Mouse (Mus musculus) ovary, postnatal 10 days (tissue): ENCODE data around the gene Asap2.

ENCODE experiments used
- DNase-seq: peaks from one replicate; pipeline ENCODE4 v3.0.0; 2022; ENCODE audit warnings: low spot score

Asap2 gene

GRCm38 (mm10) chr12:21209273-21209672 lies 219.0 kb downstream of the Asap2 start:
- DNase-seq, result no peak

- DNase-seq, result no peak
Measured at GRCm38 (mm10) chr12:21212876-21213275, 222.6 kb downstream of the Asap2 start.

GRCm38 (mm10) chr12:21214551-21215165 lies 224.4 kb downstream of the Asap2 start:
- DNase-seq, result no peak

DNA sequence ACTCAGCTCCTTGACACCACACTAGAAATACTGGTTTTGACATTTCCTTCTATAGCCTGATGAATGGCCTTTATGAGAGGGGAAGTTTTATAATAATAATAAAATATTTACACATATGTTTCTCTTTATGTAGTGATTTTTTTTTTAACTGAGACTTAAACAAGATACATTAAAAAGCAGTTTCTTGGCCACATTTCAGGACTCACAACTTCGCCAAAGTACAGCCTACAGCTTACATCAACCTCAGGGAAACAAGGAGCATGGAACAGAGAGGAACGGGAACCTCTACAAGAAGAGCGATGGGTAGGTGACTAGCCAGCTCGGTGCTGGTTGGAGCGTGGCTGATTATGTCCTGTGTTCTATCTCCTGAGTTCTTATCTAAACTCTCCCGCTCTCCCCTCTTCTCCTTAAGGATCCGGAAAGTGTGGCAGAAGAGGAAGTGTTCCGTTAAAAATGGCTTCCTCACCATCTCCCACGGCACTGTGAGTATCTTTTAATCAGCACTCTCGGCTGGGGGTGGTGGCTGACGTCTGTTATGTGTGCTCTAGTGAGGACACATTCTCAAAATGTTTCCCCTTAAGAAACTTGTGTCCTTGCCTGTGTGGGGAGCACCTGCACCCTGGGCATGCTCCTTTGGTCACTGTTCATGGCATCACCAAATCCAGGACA lies 227.7 kb downstream of the Asap2 start:
- DNase-seq, result no peak

GRCm38 (mm10) chr12:21220596-21220995 lies 230.3 kb downstream of the Asap2 start:
- DNase-seq, result no peak

- DNase-seq, result no peak
Measured at GRCm38 (mm10) chr12:21223923-21224322, 233.7 kb downstream of the Asap2 start.

- no peak for DNase-seq
Measured at GRCm38 (mm10) chr12:21225358-21225757, 235.1 kb downstream of the Asap2 start.

DNA sequence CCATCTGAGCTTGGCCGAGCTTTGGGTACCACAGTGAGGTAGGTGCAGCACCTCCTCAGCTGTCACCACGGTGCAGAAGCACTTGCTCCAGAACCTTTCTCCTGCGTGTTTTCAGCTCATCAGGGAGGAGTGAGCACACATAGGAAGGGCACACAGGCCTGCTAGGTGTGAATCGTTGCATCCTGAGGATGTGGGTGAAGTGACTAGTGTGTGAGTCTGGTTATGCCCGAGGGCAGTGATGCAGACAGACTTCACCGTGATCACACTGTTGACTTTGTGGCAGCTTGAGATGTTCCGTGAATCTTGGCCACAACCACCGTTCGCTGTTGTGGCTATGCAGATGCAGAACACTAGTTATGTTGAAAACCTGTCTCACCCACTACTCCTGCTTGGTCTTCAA lies 236.1 kb downstream of the Asap2 start:
- DNase-seq, result no peak

DNA sequence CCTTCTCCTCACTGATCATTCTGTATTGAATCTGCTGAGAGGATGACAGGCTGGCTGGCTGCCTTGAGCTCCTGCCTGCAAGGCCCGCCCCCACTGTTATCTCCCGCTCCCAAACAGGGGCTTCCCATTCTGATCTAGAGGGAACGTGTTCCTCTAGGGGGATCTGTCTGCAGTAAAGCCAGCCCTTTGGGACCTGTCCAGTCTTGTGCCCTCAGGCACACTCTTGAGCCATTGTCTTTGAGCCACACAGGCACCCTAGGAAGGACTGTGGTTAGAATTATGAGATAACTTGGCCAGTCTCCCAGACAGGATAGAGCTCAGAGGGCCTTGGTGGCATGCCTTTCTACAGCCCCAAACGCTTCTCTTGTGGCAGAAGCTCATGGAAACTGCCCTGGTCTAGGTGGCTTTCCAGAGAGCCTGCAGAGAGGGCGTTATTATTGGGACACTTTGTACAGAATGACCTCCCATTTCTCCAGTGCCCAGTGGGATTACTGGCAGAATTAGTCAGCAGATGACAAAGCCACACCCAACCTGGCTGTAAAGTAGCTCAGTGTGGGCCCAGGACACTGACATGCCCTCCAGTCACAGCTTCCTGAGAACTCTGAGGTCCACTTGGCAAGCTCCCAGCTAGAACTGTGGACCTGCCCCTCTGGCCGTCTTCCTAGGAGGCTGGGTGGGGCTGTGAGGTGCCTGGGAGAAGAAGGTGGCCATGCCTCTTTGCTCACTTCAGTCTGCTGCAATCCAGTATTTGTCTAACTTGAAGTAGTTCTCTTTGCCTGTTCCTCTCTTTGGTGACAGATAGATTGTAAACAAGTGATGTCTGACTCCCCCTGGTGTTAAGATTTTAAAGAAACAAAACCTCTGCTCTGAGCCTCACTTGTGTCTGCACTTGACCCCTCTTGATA lies 237.1 kb downstream of the Asap2 start:
- peak; percentile 21 for DNase-seq

- DNase-seq, result no peak
Measured at GRCm38 (mm10) chr12:21228650-21229049, 238.4 kb downstream of the Asap2 start.

GRCm38 (mm10) chr12:21229076-21229918 lies 239.0 kb downstream of the Asap2 start:
- no peak for DNase-seq

- no peak for DNase-seq
Measured at GRCm38 (mm10) chr12:21233727-21234126, 243.5 kb downstream of the Asap2 start.

- DNase-seq, result no peak
Measured at GRCm38 (mm10) chr12:21234560-21234959, 244.3 kb downstream of the Asap2 start.

GRCm38 (mm10) chr12:21241965-21242364 lies 251.7 kb downstream of the Asap2 start:
- DNase-seq, result no peak

DNA sequence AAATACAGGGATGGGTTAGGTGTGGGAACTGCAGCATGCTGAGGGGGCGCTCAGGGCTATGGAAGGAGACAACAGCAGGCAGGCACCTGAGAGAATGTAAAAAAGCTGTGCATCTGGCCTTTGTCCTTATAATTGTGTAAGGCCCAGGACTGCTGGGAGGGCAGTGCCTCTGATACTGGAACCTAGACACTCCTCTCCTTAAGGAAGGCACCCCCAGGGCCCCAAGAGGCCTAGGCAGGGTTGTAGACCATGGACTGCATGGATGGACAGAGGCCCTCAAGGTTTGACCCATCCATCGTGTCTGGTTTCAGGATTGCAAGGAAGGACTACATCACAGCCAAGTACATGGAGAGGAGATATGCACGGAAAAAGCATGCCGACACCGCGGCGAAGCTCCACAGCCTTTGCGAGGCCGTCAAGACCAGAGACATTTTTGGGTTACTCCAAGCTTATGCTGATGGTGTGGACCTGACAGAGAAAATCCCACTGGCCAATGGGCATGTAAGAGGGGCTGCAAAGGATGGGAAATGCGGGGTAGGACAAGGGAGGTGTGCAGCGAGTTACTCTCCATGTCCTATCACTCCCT lies 254.2 kb downstream of the Asap2 start:
- DNase-seq, result no peak

GRCm38 (mm10) chr12:21247711-21248392 lies 257.6 kb downstream of the Asap2 start:
- no peak for DNase-seq

- DNase-seq, result no peak
Measured at GRCm38 (mm10) chr12:21260494-21261256, 270.4 kb downstream of the Asap2 start.

GRCm38 (mm10) chr12:21261521-21261920 lies 271.3 kb downstream of the Asap2 start:
- no peak for DNase-seq

- DNase-seq, result no peak
Measured at GRCm38 (mm10) chr12:21263256-21263655, 273.0 kb downstream of the Asap2 start.

- DNase-seq, result no peak
Measured at GRCm38 (mm10) chr12:21264241-21264640, 274.0 kb downstream of the Asap2 start.
